Mouse (Mus musculus): ENCODE measurements at regions not wholly inside any gene's neighbourhood (a gene's known extent, or its start where the extent isn't known, plus 50 kb on each side); places are given as distances from the start of the nearest gene placed in this dataset.

GRCm38 (mm10) chr13:14789827-14790226 is 159.9 kb downstream of the AW209491 start:
- no peak for DNase-seq (ENCODE audit: inconsistent ontology term)

- peak; percentile 29 for DNase-seq (ENCODE audit: inconsistent ontology term)
Observed at GRCm38 (mm10) chr13:14800246-14800645, 170.3 kb downstream of the AW209491 start.

DNA sequence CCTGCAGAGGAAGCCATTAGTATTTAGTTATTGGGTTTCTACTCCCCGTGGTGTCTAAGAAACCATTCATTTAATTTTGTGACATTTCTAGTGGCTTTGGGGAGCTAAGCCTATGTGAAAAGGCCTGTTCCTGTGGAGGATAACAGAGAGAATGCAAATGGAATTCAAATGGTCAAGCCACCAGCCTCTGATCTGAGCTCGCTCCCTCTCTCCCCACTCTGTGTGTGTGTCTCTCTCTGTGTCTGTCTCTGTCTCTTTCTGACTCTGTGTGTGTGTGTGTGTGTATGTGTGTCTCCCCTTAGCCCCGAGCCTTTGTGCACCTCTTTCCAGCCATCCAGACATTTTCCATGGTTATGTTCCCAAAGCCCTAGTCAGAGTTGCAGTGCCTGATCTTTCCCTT is 171.1 kb downstream of the AW209491 start:
- DNase-seq (ENCODE audit: inconsistent ontology term): no peak

- DNase-seq (ENCODE audit: inconsistent ontology term): peak; percentile 35
Observed at GRCm38 (mm10) chr13:14802391-14802790, 172.4 kb downstream of the AW209491 start.

DNA sequence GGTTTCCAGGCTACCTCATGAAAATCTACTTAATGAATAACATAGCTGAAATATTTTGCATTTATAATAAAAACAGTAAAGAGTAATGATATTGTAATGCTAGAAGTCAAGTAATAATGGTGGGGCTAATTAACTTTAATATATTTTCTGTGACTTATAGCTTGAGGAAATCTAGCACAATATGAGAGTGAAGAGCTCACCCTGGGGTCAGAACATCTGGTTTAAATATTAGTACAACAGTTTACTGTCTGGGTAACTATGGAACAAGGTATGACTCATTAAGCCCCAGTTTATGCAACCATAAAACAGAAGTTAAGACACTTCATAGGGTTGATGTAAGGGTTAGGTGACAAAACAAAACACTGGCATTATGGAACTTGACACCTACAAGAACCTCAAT is 205.4 kb downstream of the AW209491 start:
- DNase-seq (ENCODE audit: inconsistent ontology term): no peak

Measured in Muller cell, postnatal 12 days (primary cell).